Mouse (Mus musculus) intestine, embryonic 15.5 days (tissue): Measurements from ENCODE around the gene Tspan6. TPM values are rescaled to one million over a fixed set of nuclear protein-coding genes. Genes with fewer than 3 reads are reported as not detected.

Experiments used
- ATAC-seq: fragments of 200-750 bp; cut with Nextera tagmentation; 2 replicates; pipeline ENCODE4 v1.8.0; 2017; ENCODE audit warnings: moderate TSS enrichment, moderate library complexity
- H3K27ac ChIP-seq: fragments of 300-500 bp; sonication (generic); 2 replicates; pipeline ENCODE4 v1.5.1; 2015; ENCODE audit warnings: mild to moderate bottlenecking, inconsistent platforms
- H3K27me3 ChIP-seq: fragments of 300-500 bp; sonication (generic); replicated peaks from 2 replicates; pipeline ENCODE4 v1.6.1; 2015; ENCODE audit warnings: inconsistent platforms
- H3K36me3 ChIP-seq: fragments of 300-500 bp; sonication (generic); 2 replicates; pipeline ENCODE4 v1.6.1; 2015; ENCODE audit warnings: inconsistent platforms
- H3K4me1 ChIP-seq: fragments of 300-500 bp; sonication (generic); replicated peaks from 2 replicates; pipeline ENCODE4 v1.6.1; 2015; ENCODE audit warnings: inconsistent platforms
- H3K4me2 ChIP-seq: fragments of 300-500 bp; sonication (generic); replicated peaks from 2 replicates; pipeline ENCODE4 v1.6.1; 2015; ENCODE audit warnings: mild to moderate bottlenecking, inconsistent platforms
- H3K4me3 ChIP-seq: fragments of 300-500 bp; sonication (generic); replicated peaks from 2 replicates; pipeline ENCODE4 v1.5.1; 2015; ENCODE audit warnings: inconsistent platforms
- H3K9ac ChIP-seq: fragments of 300-500 bp; sonication (generic); 2 replicates; pipeline ENCODE4 v1.6.1; 2015; ENCODE audit warnings: inconsistent platforms
- H3K9me3 ChIP-seq: fragments of 300-500 bp; sonication (generic); 2 replicates; pipeline ENCODE4 v1.6.1; 2016; ENCODE audit warnings: inconsistent platforms
- WGBS: fragments of 180-500 bp; shearing (Covaris S2); methylation state at CpG from one replicate; pipeline ENCODE4 v1.1.7; 2015; 5-methylcytosine and 5-hydroxymethylcytosine counted together
- polyA plus RNA-seq: library from polyadenylated mRNA; unstranded; fragments of >200 nt; fragmentation: Nextera tagmentation; extraction: Ambion mirVana; gene quantifications from 2 replicates; pipeline ENCODE4 v1.2.1, GENCODE M21; 2015

Gene Tspan6
- 92.5 and 113 TPM in 2 replicates for polyA plus RNA-seq

DNA sequence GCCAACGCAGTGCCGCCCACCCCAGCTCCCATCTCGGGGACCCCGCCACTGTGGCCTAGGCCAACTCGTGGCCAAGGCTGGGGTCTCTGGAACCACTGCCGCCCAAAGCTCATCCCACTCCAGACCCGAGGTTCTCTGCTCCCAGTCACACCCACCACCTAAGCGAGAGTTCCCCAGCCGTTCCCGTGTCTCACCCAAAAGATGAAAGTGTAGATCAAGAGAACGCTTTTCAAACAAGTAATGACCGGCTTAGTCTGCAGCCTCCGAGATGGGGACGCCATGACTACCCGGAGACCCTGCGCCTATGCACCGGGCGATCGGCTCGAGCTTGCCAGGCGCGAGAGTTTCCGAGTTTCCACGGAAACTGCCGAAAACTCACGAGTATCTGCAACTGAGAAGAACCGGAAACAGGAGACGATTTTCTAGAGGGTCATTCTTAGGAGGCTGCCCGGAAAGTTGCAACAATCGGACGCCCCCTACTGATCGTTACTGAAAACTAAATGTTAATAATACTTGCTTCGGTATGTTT, at the start of gene Tspan6:
TSS of gene Tspan6 (minus strand) at position 416 of the 529 bp plus-strand sequence.
- Histone ChIP-seq H3K9me3 (no peaks in the 10 kb centered on the region), H3K9ac (peak within 1 kb of the TSS; percentile 64), H3K36me3 (no peaks in the 10 kb centered on the region), H3K4me1 (no peaks in the 10 kb centered on the region), H3K4me2 (peak within 1 kb of the TSS; percentile 56), H3K27me3 (no peaks in the 10 kb centered on the region), H3K27ac (no peak within 1 kb of the TSS), H3K4me3 (peak within 1 kb of the TSS; percentile 50)
- 25% methylated on average over 33 of the region's 33 CpGs for WGBS
- ATAC-seq = peak; percentile 97

DNA sequence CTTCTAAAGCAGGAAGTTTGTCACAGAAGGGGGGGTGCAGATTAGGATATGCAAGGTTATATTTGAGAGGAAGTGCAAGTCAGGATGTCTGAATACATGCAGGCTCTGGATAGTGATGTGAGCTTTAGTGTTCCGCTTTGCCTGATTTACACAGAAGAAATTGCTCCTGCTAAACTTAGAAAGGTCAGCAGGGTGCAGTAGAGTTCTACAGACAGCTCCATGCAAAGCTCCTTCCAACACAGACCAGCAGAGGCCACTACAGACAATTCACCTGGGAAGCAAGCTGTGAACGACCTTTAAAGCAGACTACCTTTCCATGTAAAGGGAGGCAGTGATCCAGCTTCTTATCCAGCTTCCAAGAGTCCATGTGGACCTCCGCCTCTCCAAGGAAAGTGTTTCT, 49.2 kb upstream of the Tspan6 start:
- no peaks in the 10 kb centered on the region for H3K9me3 ChIP-seq
- H3K27ac ChIP-seq = no peak overlapping the region
- H3K4me3 ChIP-seq = no peak overlapping the region
- no peak overlapping the region for H3K4me2 ChIP-seq
- no peak overlapping the region for H3K9ac ChIP-seq
- peak; percentile 77 for ATAC-seq
- no peaks in the 10 kb centered on the region for H3K27me3 ChIP-seq
- H3K36me3 ChIP-seq = no peaks in the 10 kb centered on the region
- no peaks in the 10 kb centered on the region for H3K4me1 ChIP-seq
- 34% methylated on average over 3 of the region's 3 CpGs for WGBS

DNA sequence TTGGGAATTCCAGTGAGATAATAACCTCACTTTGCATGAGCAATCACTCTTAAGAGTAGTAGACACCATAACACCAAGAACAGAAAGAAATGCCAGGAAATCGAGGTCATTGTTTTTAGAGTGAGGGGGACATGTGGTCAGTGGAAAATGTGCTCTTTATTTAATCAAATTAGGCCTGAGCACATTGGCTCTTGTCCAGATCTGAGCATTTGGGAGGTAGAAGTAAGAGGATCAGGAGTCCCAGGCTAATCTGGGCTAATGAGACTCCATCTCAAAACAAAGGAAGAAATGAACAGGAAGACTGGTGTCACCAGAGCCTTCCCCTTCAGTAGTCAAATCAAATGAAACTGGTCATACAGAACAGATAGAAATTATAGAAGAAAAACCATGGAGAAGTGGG, 41.3 kb upstream of the Tspan6 start:
- Histone ChIP-seq H3K4me2 (no peak overlapping the region), H3K27ac (no peak overlapping the region), H3K27me3 (no peaks in the 10 kb centered on the region), H3K9me3 (no peaks in the 10 kb centered on the region), H3K4me3 (no peak overlapping the region), H3K36me3 (no peaks in the 10 kb centered on the region), H3K9ac (no peak overlapping the region), H3K4me1 (no peaks in the 10 kb centered on the region)
- 58% methylated on average over 1 of the region's 1 CpGs for WGBS
- no peak for ATAC-seq

DNA sequence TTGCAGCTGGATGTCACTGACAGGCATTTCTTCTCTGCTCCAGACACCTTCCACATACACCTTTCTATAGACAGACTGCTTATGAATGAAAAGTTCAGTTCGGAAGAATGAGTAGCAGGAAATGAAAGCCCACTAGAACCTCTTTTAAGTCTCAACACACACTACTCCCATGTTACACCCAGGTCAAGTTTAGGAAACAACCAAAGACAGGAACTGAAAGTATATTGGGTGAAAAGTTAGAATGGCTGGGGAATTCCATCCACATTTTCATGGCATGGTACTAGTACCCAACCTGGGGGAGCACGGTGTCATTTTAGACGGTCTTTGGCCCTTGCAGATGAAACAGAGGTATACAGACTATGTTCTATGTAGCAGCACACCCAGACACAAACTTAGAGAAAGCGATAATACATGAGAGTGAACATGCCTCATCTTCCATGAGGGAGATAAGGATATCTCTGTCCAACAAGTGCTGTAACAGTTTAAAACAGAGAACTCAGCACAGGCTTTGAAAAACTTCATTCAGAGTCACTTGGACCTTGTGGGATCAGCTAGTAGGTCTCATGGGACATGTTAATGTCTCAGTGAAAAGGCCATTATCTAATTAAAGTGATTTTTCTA, 38.5 kb upstream of the Tspan6 start:
- Histone ChIP-seq H3K9me3 (no peaks in the 10 kb centered on the region), H3K4me3 (no peak overlapping the region), H3K27me3 (no peaks in the 10 kb centered on the region), H3K9ac (no peak overlapping the region), H3K27ac (no peak overlapping the region), H3K4me2 (no peak overlapping the region), H3K36me3 (no peaks in the 10 kb centered on the region), H3K4me1 (no peaks in the 10 kb centered on the region)
- no peak for ATAC-seq
- 81% methylated on average over 4 of the region's 4 CpGs for WGBS

DNA sequence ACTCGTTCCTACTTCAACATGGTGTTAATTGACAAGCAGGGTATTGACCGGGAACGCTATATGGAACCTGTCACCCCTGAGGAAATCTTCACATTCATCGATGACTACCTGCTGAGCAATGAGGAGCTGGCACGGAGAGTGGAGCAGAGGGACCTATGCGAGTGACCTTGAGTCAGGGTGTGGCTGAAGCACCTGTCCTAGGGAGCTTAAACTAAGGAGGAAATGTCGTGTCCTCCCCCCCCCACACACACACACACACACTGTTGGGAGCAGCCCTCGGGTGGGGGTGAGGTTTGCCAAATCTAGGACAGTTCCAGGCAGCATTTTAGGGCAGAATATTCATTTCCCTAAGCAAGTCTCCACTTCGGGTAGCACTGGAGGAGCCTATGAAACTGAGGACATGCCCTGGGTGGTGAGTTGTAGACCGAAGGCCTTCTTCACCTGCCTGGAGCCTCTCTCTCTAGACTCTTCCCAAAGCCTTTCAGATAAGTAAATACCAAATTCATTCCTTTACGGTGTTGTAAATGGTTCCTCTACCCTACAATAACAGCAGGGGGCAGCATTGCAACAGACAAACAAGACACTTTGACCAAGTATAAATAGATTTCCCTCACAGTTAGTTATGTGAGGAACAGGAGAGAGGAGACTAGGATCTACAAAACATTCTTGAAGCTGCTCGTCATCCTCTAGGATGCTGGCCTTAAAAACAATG, 33.2 kb upstream of the Tspan6 start:
- Histone ChIP-seq H3K4me1 (no peaks in the 10 kb centered on the region), H3K4me2 (no peak overlapping the region), H3K27ac (no peak overlapping the region), H3K4me3 (no peak overlapping the region), H3K9ac (no peak overlapping the region), H3K27me3 (no peaks in the 10 kb centered on the region), H3K36me3 (no peaks in the 10 kb centered on the region), H3K9me3 (no peaks in the 10 kb centered on the region)
- ATAC-seq = peak; percentile 75
- 63% methylated on average over 12 of the region's 12 CpGs for WGBS

DNA sequence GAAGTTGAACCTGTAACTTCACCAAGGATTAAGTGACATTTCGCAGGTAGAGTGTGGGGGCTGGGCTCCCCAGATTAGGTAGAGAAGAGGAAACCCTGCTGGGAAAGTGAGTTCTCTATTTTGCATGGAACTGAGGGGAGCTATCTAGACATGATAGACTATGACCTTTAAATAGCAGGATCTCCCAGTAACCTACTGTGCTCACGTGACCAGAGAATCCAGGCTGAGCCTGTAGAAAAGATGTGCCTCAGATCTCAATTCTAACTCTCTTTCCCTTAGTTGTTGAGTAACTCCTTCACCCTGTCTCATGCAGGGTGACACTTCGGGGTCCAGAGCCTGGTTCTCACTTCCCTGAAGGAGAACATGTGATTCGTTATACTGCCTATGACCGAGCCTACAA, 28.5 kb upstream of the Tspan6 start:
- Histone ChIP-seq H3K9me3 (no peaks in the 10 kb centered on the region), H3K4me3 (no peak overlapping the region), H3K4me1 (no peaks in the 10 kb centered on the region), H3K9ac (no peak overlapping the region), H3K4me2 (no peak overlapping the region), H3K27ac (no peak overlapping the region), H3K27me3 (no peaks in the 10 kb centered on the region), H3K36me3 (no peaks in the 10 kb centered on the region)
- ATAC-seq = no peak
- WGBS = 76% methylated on average over 5 of the region's 5 CpGs

DNA sequence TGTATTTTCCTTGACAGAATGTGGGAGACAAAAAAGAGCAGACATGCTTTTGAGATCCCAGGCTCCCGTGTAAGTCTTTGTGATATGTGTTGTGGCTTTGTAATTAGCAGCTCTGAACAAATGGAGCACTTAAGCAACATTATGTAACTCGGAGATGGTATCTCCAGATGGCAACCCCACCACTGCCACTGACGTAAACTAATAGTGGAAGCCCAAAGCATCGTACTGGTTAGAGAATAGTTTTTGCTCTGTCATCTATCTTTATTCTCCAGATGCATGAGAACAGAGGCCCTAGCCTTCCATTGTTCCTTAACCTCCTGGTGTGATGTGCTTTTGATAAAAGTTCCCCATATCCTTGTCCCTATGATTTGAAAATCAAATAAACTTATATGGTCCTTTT, 23.0 kb upstream of the Tspan6 start:
- H3K4me3 ChIP-seq = no peak overlapping the region
- no peaks in the 10 kb centered on the region for H3K9me3 ChIP-seq
- no peaks in the 10 kb centered on the region for H3K27me3 ChIP-seq
- H3K36me3 ChIP-seq = no peaks in the 10 kb centered on the region
- H3K9ac ChIP-seq = no peak overlapping the region
- ATAC-seq = no peak
- H3K4me2 ChIP-seq = no peak overlapping the region
- WGBS = 70% methylated on average over 4 of the region's 4 CpGs
- H3K27ac ChIP-seq = no peak overlapping the region
- H3K4me1 ChIP-seq = no peaks in the 10 kb centered on the region

DNA sequence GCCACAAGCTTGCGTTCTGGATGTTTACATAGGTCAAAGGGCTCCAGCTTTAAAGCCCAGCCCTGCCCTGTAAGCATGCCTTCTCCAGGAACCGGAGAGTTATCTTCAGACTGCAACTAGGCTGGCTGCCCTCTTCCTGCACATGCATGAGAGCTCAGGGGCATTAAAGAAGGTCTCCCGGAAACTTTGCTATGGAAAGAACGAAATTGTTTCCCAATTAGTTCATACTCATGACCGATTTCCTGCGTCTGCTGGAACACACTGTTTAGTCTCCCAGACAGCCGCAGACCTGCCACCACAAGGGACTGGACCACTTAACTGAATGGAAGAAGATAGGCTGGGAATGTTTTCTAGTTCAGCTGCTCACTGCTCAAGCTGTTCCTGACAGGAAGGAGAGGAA, 16.0 kb upstream of the Tspan6 start:
- 37% methylated on average over 7 of the region's 7 CpGs for WGBS
- Histone ChIP-seq H3K27ac (peak overlapping the region; percentile 58), H3K27me3 (no peaks in the 10 kb centered on the region), H3K36me3 (no peaks in the 10 kb centered on the region), H3K9ac (no peak overlapping the region), H3K4me2 (no peak overlapping the region), H3K4me1 (no peaks in the 10 kb centered on the region), H3K9me3 (no peaks in the 10 kb centered on the region), H3K4me3 (no peak overlapping the region)
- ATAC-seq = peak; percentile 80

DNA sequence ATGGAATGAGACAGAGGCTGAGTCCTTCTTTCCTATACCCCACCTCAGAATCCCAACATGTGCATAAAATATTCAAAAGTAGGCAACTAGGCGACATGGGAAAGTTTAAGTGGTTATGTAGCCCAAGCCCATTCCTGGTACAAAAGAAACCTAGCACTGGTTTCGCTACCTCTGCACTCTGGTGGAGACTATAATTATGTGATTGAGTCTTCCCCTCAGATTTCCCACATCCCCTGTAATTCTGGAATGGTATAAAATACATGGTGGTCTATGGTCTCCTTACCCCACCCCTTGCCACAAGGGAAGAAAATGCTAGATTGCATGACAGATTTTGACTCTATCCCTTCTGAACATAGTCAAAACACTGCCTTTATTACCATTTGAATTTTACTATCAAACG, 14.8 kb upstream of the Tspan6 start:
- Histone ChIP-seq H3K4me1 (no peaks in the 10 kb centered on the region), H3K27ac (no peak overlapping the region), H3K36me3 (no peaks in the 10 kb centered on the region), H3K4me2 (no peak overlapping the region), H3K9me3 (no peaks in the 10 kb centered on the region), H3K27me3 (no peaks in the 10 kb centered on the region), H3K4me3 (no peak overlapping the region), H3K9ac (no peak overlapping the region)
- 94% methylated on average over 3 of the region's 3 CpGs for WGBS
- ATAC-seq = no peak

DNA sequence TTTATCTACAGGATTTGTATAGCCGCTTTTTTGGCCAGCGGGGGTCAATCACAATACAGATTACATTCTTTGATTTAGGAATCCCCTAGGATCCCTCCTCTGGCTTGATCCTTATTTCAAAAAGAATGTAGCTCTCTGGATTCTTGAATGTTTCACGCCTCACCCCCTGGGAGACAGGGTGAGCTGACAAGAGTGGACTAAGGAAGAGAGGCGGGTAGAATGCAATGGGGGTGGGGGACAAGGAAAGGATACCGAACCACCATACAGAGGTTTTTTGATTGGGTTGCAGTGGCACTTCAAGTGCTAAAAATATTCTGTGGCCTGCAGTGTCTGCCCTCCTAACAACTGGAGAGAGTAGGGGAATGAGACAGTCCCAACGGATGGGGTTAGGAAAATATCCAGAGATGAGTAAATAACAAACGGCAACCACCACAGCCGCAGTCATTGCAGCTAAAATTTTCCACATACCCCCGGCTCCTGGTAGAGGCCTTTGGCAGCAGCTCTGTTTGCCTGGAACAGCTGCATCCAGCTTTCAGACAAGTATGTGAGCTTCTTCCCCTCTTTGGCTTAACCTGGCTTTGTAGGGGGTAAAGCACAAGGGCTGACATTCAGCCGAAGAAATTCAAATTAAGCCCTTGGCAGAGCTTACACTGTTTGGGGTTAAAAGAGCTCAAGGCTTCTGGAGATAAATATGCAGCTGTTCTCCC, 13.3 kb upstream of the Tspan6 start:
- no peak overlapping the region for H3K4me3 ChIP-seq
- H3K4me2 ChIP-seq = no peak overlapping the region
- ATAC-seq = peak; percentile 62; the same call in 1 of the 2 replicates
- no peaks in the 10 kb centered on the region for H3K9me3 ChIP-seq
- no peaks in the 10 kb centered on the region for H3K36me3 ChIP-seq
- 43% methylated on average over 10 of the region's 10 CpGs for whole genome bisulfite sequencing
- H3K27me3 ChIP-seq = no peaks in the 10 kb centered on the region
- H3K9ac ChIP-seq = no peak overlapping the region
- H3K27ac ChIP-seq = 0 out of 2 replicates have a peak overlapping the region, but pooled peaks have one; percentile 11
- no peaks in the 10 kb centered on the region for H3K4me1 ChIP-seq

DNA sequence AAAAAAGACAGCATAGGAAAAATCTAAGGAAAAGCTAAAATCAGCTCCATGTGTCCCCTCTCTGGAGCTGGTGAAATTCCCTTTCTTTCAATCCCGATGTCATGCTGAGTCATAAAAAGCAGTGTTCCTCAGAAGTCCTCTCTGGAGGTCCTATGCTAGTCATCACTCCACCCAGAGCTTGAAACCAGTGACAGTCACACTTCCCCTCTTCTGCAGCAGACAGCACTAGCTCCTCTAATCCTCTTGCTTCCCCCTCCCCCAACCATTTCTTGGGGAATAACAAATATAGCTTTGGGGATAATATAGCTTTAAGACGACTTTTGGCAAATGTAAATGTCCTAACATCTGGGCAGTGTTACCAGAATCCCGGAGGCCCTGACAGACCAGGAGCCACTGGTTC, 10.0 kb upstream of the Tspan6 start, which contains the start of gene Srpx2:
TSS of gene Srpx2 (plus strand) at position 166 of the 400 bp plus-strand sequence.
- 0 out of 2 replicates have a peak within 1 kb of the TSS, but pooled peaks have one; percentile 11 for H3K4me2 ChIP-seq
- WGBS = 40% methylated on average over 3 of the region's 3 CpGs
- no peak within 1 kb of the TSS for H3K27ac ChIP-seq
- H3K9ac ChIP-seq = no peak within 1 kb of the TSS
- H3K9me3 ChIP-seq = no peaks in the 10 kb centered on the region
- 0 out of 2 replicates have a peak, but pooled peaks have one; percentile 15 for ATAC-seq
- no peaks in the 10 kb centered on the region for H3K36me3 ChIP-seq
- no peaks in the 10 kb centered on the region for H3K4me1 ChIP-seq
- H3K27me3 ChIP-seq = no peaks in the 10 kb centered on the region
- no peak within 1 kb of the TSS; the same call in 1 of the 2 replicates for H3K4me3 ChIP-seq

DNA sequence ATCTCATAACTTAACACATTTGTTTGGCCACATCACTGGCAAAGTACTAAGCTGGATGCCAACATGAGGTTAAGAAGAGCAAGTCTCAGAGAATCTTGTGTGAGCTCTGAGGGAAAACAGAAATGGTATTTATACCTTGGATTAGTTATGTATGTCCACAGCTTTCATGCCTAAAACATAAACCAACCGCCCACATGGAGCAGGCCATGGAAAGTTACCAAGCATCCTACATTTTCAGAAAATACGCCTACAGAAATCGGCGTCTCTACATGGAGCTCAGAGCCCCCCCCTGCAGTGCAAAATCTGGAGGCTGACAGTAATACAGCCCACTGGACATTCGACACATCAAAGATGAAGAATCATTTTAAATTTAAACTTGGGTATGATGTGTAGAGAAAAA, 10.1 kb downstream of the Tspan6 start:
- Histone ChIP-seq H3K9ac (no peak overlapping the region), H3K9me3 (no peaks in the 10 kb centered on the region), H3K4me2 (no peak overlapping the region), H3K4me1 (no peaks in the 10 kb centered on the region), H3K36me3 (no peaks in the 10 kb centered on the region), H3K4me3 (no peak overlapping the region), H3K27me3 (no peaks in the 10 kb centered on the region), H3K27ac (no peak overlapping the region)
- WGBS = 90% methylated on average over 5 of the region's 5 CpGs
- no peak for ATAC-seq
